Mouse (Mus musculus): ENCODE results near the gene Camkk1. TPM values are rescaled to one million over a fixed set of nuclear protein-coding genes. Genes with fewer than 3 reads are reported as not detected.

The Camkk1 gene
- polyA plus RNA-seq (2012; rRNA removed): 18.7 and 20.9 TPM in 2 replicates

GRCm38 (mm10) chr11:73018471-73019146, at the start of gene Camkk1:
Gene Camkk1 (plus strand): TSS chr11:73019008.
- peak; percentile 89 for TF ChIP-seq POLR2A (IDR thresholded peaks at IDR 0.05; ENCODE audit: borderline replicate concordance, extremely low read depth, insufficient read depth, insufficient read length, poor library complexity, severe bottlenecking)
- no peak for TF ChIP-seq CTCF (IDR thresholded peaks at IDR 0.05; ENCODE audit: borderline replicate concordance, extremely low read depth, insufficient read depth, insufficient read length)
- peak; percentile 96 for DNase-seq (ENCODE audit: low read depth)

- TF ChIP-seq POLR2A (IDR thresholded peaks at IDR 0.05; ENCODE audit: borderline replicate concordance, extremely low read depth, insufficient read depth, insufficient read length, poor library complexity, severe bottlenecking): no peak
- no peak for TF ChIP-seq CTCF (IDR thresholded peaks at IDR 0.05; ENCODE audit: borderline replicate concordance, extremely low read depth, insufficient read depth, insufficient read length)
- no peak for DNase-seq (ENCODE audit: low read depth)
Measured at GRCm38 (mm10) chr11:72974995-72975503, 43.8 kb upstream of the Camkk1 start.

- DNase-seq (ENCODE audit: low read depth): no peak
- TF ChIP-seq POLR2A (IDR thresholded peaks at IDR 0.05; ENCODE audit: borderline replicate concordance, extremely low read depth, insufficient read depth, insufficient read length, poor library complexity, severe bottlenecking): no peak
- no peak for TF ChIP-seq CTCF (IDR thresholded peaks at IDR 0.05; ENCODE audit: borderline replicate concordance, extremely low read depth, insufficient read depth, insufficient read length)
Measured at GRCm38 (mm10) chr11:72982516-72982915, 36.3 kb upstream of the Camkk1 start.

- no peak for DNase-seq (ENCODE audit: low read depth)
- TF ChIP-seq POLR2A (IDR thresholded peaks at IDR 0.05; ENCODE audit: borderline replicate concordance, extremely low read depth, insufficient read depth, insufficient read length, poor library complexity, severe bottlenecking) (no peak), CTCF (IDR thresholded peaks at IDR 0.05; ENCODE audit: borderline replicate concordance, extremely low read depth, insufficient read depth, insufficient read length) (peak; percentile 14; the same call in 1 of the 2 replicates)
Measured at GRCm38 (mm10) chr11:72983283-72983682, 35.5 kb upstream of the Camkk1 start.

GRCm38 (mm10) chr11:72986745-72987144, 32.1 kb upstream of the Camkk1 start:
- TF ChIP-seq CTCF (IDR thresholded peaks at IDR 0.05; ENCODE audit: borderline replicate concordance, extremely low read depth, insufficient read depth, insufficient read length): no peak
- TF ChIP-seq POLR2A (IDR thresholded peaks at IDR 0.05; ENCODE audit: borderline replicate concordance, extremely low read depth, insufficient read depth, insufficient read length, poor library complexity, severe bottlenecking): no peak
- no peak for DNase-seq (ENCODE audit: low read depth)

GRCm38 (mm10) chr11:72987234-72987633, 31.6 kb upstream of the Camkk1 start:
- no peak for DNase-seq (ENCODE audit: low read depth)

GRCm38 (mm10) chr11:72987807-72988206, 31.0 kb upstream of the Camkk1 start:
- TF ChIP-seq CTCF (IDR thresholded peaks at IDR 0.05; ENCODE audit: borderline replicate concordance, extremely low read depth, insufficient read depth, insufficient read length) (no peak), POLR2A (IDR thresholded peaks at IDR 0.05; ENCODE audit: borderline replicate concordance, extremely low read depth, insufficient read depth, insufficient read length, poor library complexity, severe bottlenecking) (no peak)
- no peak for DNase-seq (ENCODE audit: low read depth)

More at GRCm38 (mm10) chr11:72987234-72987633, 31.6 kb upstream of the Camkk1 start:
- TF ChIP-seq POLR2A (IDR thresholded peaks at IDR 0.05; ENCODE audit: borderline replicate concordance, extremely low read depth, insufficient read depth, insufficient read length, poor library complexity, severe bottlenecking) (no peak), CTCF (IDR thresholded peaks at IDR 0.05; ENCODE audit: borderline replicate concordance, extremely low read depth, insufficient read depth, insufficient read length) (no peak)

- TF ChIP-seq CTCF (IDR thresholded peaks at IDR 0.05; ENCODE audit: borderline replicate concordance, extremely low read depth, insufficient read depth, insufficient read length) (no peak), POLR2A (IDR thresholded peaks at IDR 0.05; ENCODE audit: borderline replicate concordance, extremely low read depth, insufficient read depth, insufficient read length, poor library complexity, severe bottlenecking) (no peak)
- no peak for DNase-seq (ENCODE audit: low read depth)
Measured at GRCm38 (mm10) chr11:72989044-72989443, 29.8 kb upstream of the Camkk1 start.

GRCm38 (mm10) chr11:72990688-72991087, 28.1 kb upstream of the Camkk1 start:
- DNase-seq (ENCODE audit: low read depth): no peak
- no peak for TF ChIP-seq CTCF (IDR thresholded peaks at IDR 0.05; ENCODE audit: borderline replicate concordance, extremely low read depth, insufficient read depth, insufficient read length)
- no peak for TF ChIP-seq POLR2A (IDR thresholded peaks at IDR 0.05; ENCODE audit: borderline replicate concordance, extremely low read depth, insufficient read depth, insufficient read length, poor library complexity, severe bottlenecking)

- no peak for DNase-seq (ENCODE audit: low read depth)
- TF ChIP-seq CTCF (IDR thresholded peaks at IDR 0.05; ENCODE audit: borderline replicate concordance, extremely low read depth, insufficient read depth, insufficient read length) (no peak), POLR2A (IDR thresholded peaks at IDR 0.05; ENCODE audit: borderline replicate concordance, extremely low read depth, insufficient read depth, insufficient read length, poor library complexity, severe bottlenecking) (no peak)
Measured at GRCm38 (mm10) chr11:72991961-72992360, 26.8 kb upstream of the Camkk1 start.

GRCm38 (mm10) chr11:72996346-72996745, 22.5 kb upstream of the Camkk1 start:
- TF ChIP-seq POLR2A (IDR thresholded peaks at IDR 0.05; ENCODE audit: borderline replicate concordance, extremely low read depth, insufficient read depth, insufficient read length, poor library complexity, severe bottlenecking) (no peak), CTCF (IDR thresholded peaks at IDR 0.05; ENCODE audit: borderline replicate concordance, extremely low read depth, insufficient read depth, insufficient read length) (no peak)
- DNase-seq (ENCODE audit: low read depth): no peak

GRCm38 (mm10) chr11:72996781-72997180, 22.0 kb upstream of the Camkk1 start:
- DNase-seq (ENCODE audit: low read depth): no peak
- TF ChIP-seq POLR2A (IDR thresholded peaks at IDR 0.05; ENCODE audit: borderline replicate concordance, extremely low read depth, insufficient read depth, insufficient read length, poor library complexity, severe bottlenecking): no peak
- TF ChIP-seq CTCF (IDR thresholded peaks at IDR 0.05; ENCODE audit: borderline replicate concordance, extremely low read depth, insufficient read depth, insufficient read length): no peak

Measured in brain, embryonic 14.5 days (tissue).